Mouse (Mus musculus): Measurements from ENCODE around the gene Cd5.

GRCm38 (mm10) chr19:10750161-10750560 is 11.4 kb upstream of the Cd5 start:
- TF ChIP-seq POLR2A (IDR thresholded peaks at IDR 0.05; ENCODE audit: extremely low read depth, insufficient read depth, low read length) (no peak), CTCF (IDR thresholded peaks at IDR 0.05; ENCODE audit: low read depth, low read length) (no peak)
